Mouse (Mus musculus): Measurements from ENCODE around the gene Stk11ip.
A peak's percentile ranks its signal among the peaks of the same experiment; 100 is the strongest.

The Stk11ip gene

GRCm38 (mm10) chr1:75521321-75522031, at the start of gene Stk11ip:
TSS of gene Stk11ip (plus strand) at chr1:75521529.
- peak; percentile 96 for DNase-seq (ENCODE audit: extremely low spot score, low spot score)

- no peak for DNase-seq (ENCODE audit: extremely low spot score, low spot score)
Measured at GRCm38 (mm10) chr1:75476441-75476840, 44.9 kb upstream of the Stk11ip start.

- peak; percentile 89 for DNase-seq (ENCODE audit: extremely low spot score, low spot score)
Measured at GRCm38 (mm10) chr1:75477264-75477965, 43.9 kb upstream of the Stk11ip start.

GRCm38 (mm10) chr1:75477966-75478290, 43.4 kb upstream of the Stk11ip start:
- DNase-seq (ENCODE audit: extremely low spot score, low spot score) = no peak

- DNase-seq (ENCODE audit: extremely low spot score, low spot score) = no peak
Measured at GRCm38 (mm10) chr1:75478497-75478896, 42.8 kb upstream of the Stk11ip start.

GRCm38 (mm10) chr1:75478916-75479634, 42.3 kb upstream of the Stk11ip start, which contains the start of the genes Chpf and Tmem198:
TSS of gene Chpf (minus strand) at chr1:75479307.
TSS of gene Tmem198 (plus strand) at chr1:75479532.
- DNase-seq (ENCODE audit: extremely low spot score, low spot score) = peak; percentile 100

- DNase-seq (ENCODE audit: extremely low spot score, low spot score) = no peak
Measured at GRCm38 (mm10) chr1:75479635-75479989, 41.7 kb upstream of the Stk11ip start.

- DNase-seq (ENCODE audit: extremely low spot score, low spot score) = no peak
Measured at GRCm38 (mm10) chr1:75480036-75480435, 41.3 kb upstream of the Stk11ip start.

GRCm38 (mm10) chr1:75480735-75481134, 40.6 kb upstream of the Stk11ip start:
- no peak for DNase-seq (ENCODE audit: extremely low spot score, low spot score)

GRCm38 (mm10) chr1:75486561-75486960, 34.8 kb upstream of the Stk11ip start:
- DNase-seq (ENCODE audit: extremely low spot score, low spot score) = peak; percentile 39

GRCm38 (mm10) chr1:75487040-75487404, 34.3 kb upstream of the Stk11ip start:
- DNase-seq (ENCODE audit: extremely low spot score, low spot score) = no peak

GRCm38 (mm10) chr1:75487405-75488161, 33.7 kb upstream of the Stk11ip start:
- peak; percentile 87 for DNase-seq (ENCODE audit: extremely low spot score, low spot score)

- DNase-seq (ENCODE audit: extremely low spot score, low spot score) = no peak
Measured at GRCm38 (mm10) chr1:75490785-75491551, 30.4 kb upstream of the Stk11ip start.

- no peak for DNase-seq (ENCODE audit: extremely low spot score, low spot score)
Measured at GRCm38 (mm10) chr1:75492579-75493170, 28.7 kb upstream of the Stk11ip start.

GRCm38 (mm10) chr1:75494878-75495548, 26.3 kb upstream of the Stk11ip start:
- peak; percentile 47 for DNase-seq (ENCODE audit: extremely low spot score, low spot score)

- DNase-seq (ENCODE audit: extremely low spot score, low spot score) = no peak
Measured at GRCm38 (mm10) chr1:75498897-75499296, 22.4 kb upstream of the Stk11ip start.

- DNase-seq (ENCODE audit: extremely low spot score, low spot score) = no peak
Measured at GRCm38 (mm10) chr1:75499441-75499840, 21.9 kb upstream of the Stk11ip start.

- no peak for DNase-seq (ENCODE audit: extremely low spot score, low spot score)
Measured at GRCm38 (mm10) chr1:75501905-75502304, 19.4 kb upstream of the Stk11ip start.

GRCm38 (mm10) chr1:75502945-75503650, 18.2 kb upstream of the Stk11ip start:
- DNase-seq (ENCODE audit: extremely low spot score, low spot score) = no peak

Data from neural tube, embryonic 10.5 days (tissue).